Mouse (Mus musculus) hindbrain, postnatal 0 days (tissue): ENCODE data around the gene Rad18. TPM values are rescaled to one million over a fixed set of nuclear protein-coding genes. Genes with fewer than 3 reads are reported as not detected.

Source experiments
- ATAC-seq: fragments of 200-750 bp; cut with Nextera tagmentation; 2 replicates; pipeline ENCODE4 v1.8.0; 2017; ENCODE audit warnings: mild to moderate bottlenecking, moderate TSS enrichment, moderate library complexity
- DNase-seq: peaks from one replicate; pipeline ENCODE4 v3.0.0-alpha.2; 2015; ENCODE audit warnings: low spot score
- H3K27ac ChIP-seq: fragments of 300-500 bp; sonication (generic); 2 replicates; pipeline ENCODE4 v1.5.1; 2014; ENCODE audit warnings: mild to moderate bottlenecking
- H3K27me3 ChIP-seq: fragments of 300-500 bp; sonication (generic); 2 replicates; pipeline ENCODE4 v1.6.1; 2014; ENCODE audit warnings: low read length, mixed read lengths; ENCODE audit not compliant: insufficient read depth
- H3K36me3 ChIP-seq: fragments of 300-500 bp; sonication (generic); 2 replicates; pipeline ENCODE4 v1.6.1; 2014; ENCODE audit warnings: low read length, mixed read lengths; ENCODE audit not compliant: insufficient read depth
- H3K4me1 ChIP-seq: fragments of 300-500 bp; sonication (generic); 2 replicates; pipeline ENCODE4 v1.6.1; 2014; ENCODE audit warnings: antibody characterized with exemption, low read length, mixed read lengths; ENCODE audit not compliant: insufficient read depth
- H3K4me2 ChIP-seq: fragments of 300-500 bp; sonication (generic); 2 replicates; pipeline ENCODE4 v1.6.1; 2014; ENCODE audit warnings: low read depth, mild to moderate bottlenecking, low read length, moderate library complexity, mixed read lengths
- H3K4me3 ChIP-seq: fragments of 300-500 bp; sonication (generic); 2 replicates; pipeline ENCODE4 v1.5.1; 2014; ENCODE audit warnings: low read length
- H3K9ac ChIP-seq: fragments of 300-500 bp; sonication (generic); replicated peaks from 2 replicates; pipeline ENCODE4 v1.6.1; 2014; ENCODE audit warnings: mild to moderate bottlenecking, low read length, moderate library complexity, mixed read lengths
- H3K9me3 ChIP-seq: fragments of 300-500 bp; sonication (generic); 2 replicates; pipeline ENCODE4 v1.6.1; 2016; ENCODE audit warnings: low read length, mixed read lengths
- CTCF ChIP-seq: IDR thresholded peaks from 2 replicates; pipeline ENCODE4 v1.5.1; 2016; ENCODE audit warnings: antibody characterized with exemption, control low read depth, low read depth
- WGBS: fragments of 180-500 bp; shearing (Covaris S2); extraction: QIAGEN DNeasy Blood & Tissue Kit; methylation state at CpG from one replicate; pipeline ENCODE4 v1.1.7; 2014; 5-methylcytosine and 5-hydroxymethylcytosine counted together
- polyA plus RNA-seq: library from polyadenylated mRNA; unstranded; fragments of >200 nt; fragmentation: Nextera tagmentation; extraction: Ambion mirVana; gene quantifications from 2 replicates; pipeline ENCODE4 v1.2.1, GENCODE M21; 2015
- total RNA-seq: library from RNA; depleted of rRNA; stranded (reverse); fragments of >200 nt; gene quantifications from 2 replicates; pipeline ENCODE4 v1.2.3, GENCODE M21; 2014; rRNA removed

The Rad18 gene
- total and polyA plus RNA-seq, 2 experiments from 2014 or later = 8.3 to 18.2 TPM

DNA sequence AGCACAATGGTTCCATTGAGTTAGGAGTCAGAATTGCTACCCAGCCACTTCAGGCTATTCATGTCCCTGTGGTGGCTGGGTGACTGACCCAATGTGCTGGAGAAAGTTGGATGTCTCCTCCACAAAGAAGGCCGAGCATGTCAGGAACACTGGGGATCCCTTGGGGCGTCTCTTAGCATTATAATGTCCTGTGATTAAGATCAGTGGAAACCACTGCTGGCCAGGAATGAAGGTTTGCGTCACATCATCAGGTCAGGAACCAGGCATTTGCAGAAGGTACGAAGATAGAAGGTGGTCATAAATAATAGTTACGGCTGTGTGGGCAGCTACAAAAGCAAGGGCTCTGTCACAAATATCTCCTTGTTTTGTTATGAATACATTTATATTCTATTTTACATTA is 111.5 kb downstream of the Rad18 start:
- H3K4me1 ChIP-seq = no peaks in the 10 kb centered on the region
- 89% methylated on average over 5 of the region's 5 CpGs for WGBS
- ATAC-seq = no peak

DNA sequence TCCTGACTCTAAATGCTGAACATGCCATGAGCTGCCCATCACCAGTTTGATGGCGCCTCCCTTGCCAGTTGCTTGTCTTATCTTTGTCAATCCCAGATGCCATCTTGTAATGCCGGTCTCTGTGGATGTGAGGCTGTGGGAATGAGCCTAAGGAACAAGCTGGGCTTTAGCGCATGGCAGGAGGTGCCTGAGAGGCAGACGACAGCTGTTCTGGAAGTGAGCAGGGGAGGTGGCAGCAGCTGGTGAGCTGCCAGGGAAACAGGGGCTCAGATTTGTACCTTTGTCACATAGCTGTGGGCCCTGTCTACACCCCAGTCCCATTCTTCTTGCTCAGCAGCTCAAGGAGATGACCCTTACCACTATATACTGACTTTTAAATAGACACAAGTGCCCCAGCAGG is 114.5 kb downstream of the Rad18 start:
- no peaks in the 10 kb centered on the region for H3K36me3 ChIP-seq
- no peaks in the 10 kb centered on the region for H3K4me1 ChIP-seq
- WGBS = 46% methylated on average over 4 of the region's 4 CpGs
- no peak overlapping the region for H3K9ac ChIP-seq
- no peak for TF ChIP-seq CTCF
- H3K4me2 ChIP-seq = no peak overlapping the region
- H3K4me3 ChIP-seq = no peak overlapping the region
- no peak overlapping the region for H3K27ac ChIP-seq
- ATAC-seq (0 out of 2 replicates have a peak, but pooled peaks have one; percentile 35), DNase-seq (peak; percentile 27)
- H3K9me3 ChIP-seq = no peaks in the 10 kb centered on the region
- H3K27me3 ChIP-seq = no peaks in the 10 kb centered on the region

More for the DNA sequence above, 111.5 kb downstream of the Rad18 start:
- no peaks in the 10 kb centered on the region for H3K27me3 ChIP-seq
- H3K9me3 ChIP-seq = no peaks in the 10 kb centered on the region
- no peak for DNase-seq
- no peak for TF ChIP-seq CTCF
- H3K4me2 ChIP-seq = no peak overlapping the region
- H3K36me3 ChIP-seq = no peaks in the 10 kb centered on the region
- no peak overlapping the region for H3K27ac ChIP-seq
- no peak overlapping the region for H3K4me3 ChIP-seq
- H3K9ac ChIP-seq = no peak overlapping the region

DNA sequence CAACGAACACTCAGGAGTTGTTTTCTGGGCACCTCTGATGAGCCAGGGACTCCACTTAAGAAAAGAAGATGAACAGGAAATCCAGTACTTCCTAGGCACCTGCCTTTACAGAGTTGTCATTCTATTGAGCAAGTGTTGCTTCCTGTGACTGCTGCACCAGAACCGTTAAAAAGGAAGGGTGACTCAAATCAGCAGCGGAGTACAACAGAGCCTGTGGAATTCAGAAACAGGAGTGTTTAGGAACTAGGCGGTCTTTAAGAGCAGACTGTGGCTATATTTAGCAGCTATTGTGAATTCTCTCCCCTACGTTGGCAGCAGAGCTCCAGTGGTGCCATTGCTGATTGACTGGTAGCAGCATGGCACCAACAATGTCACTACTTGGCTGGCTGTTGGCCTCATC is 119.3 kb downstream of the Rad18 start:
- 67% methylated on average over 5 of the region's 5 CpGs for WGBS
- Histone ChIP-seq H3K4me2 (no peak overlapping the region), H3K27ac (no peak overlapping the region), H3K9ac (no peak overlapping the region), H3K4me1 (no peaks in the 10 kb centered on the region), H3K27me3 (no peaks in the 10 kb centered on the region), H3K9me3 (no peaks in the 10 kb centered on the region), H3K36me3 (no peaks in the 10 kb centered on the region), H3K4me3 (no peak overlapping the region)
- DNase-seq (no peak), ATAC-seq (no peak)
- no peak for TF ChIP-seq CTCF

DNA sequence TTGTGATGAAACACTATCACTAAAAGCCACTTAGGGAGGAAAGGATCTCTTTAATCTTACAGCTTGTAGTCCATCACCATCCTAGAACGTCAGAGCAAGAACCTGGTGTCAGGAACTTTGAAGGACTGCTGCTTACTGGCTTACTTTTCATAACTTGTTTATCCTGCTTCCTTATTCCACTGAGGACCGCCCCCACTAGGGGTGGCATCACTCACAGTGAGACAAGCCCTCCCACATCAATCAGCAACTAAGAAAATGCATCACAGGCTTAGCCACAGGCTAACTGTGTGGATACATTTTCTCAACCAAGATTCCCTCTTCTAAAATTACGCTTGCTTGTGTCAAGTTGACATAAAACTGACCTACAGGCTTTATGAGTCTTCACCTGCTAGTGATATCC is 121.9 kb downstream of the Rad18 start:
- no peaks in the 10 kb centered on the region for H3K4me1 ChIP-seq
- no peak for TF ChIP-seq CTCF
- no peaks in the 10 kb centered on the region for H3K27me3 ChIP-seq
- 81% methylated on average over 3 of the region's 3 CpGs for WGBS
- no peak overlapping the region for H3K9ac ChIP-seq
- no peak overlapping the region for H3K4me3 ChIP-seq
- no peak overlapping the region for H3K4me2 ChIP-seq
- H3K9me3 ChIP-seq = no peaks in the 10 kb centered on the region
- no peak for ATAC-seq
- no peak overlapping the region for H3K27ac ChIP-seq
- DNase-seq = no peak
- H3K36me3 ChIP-seq = no peaks in the 10 kb centered on the region

DNA sequence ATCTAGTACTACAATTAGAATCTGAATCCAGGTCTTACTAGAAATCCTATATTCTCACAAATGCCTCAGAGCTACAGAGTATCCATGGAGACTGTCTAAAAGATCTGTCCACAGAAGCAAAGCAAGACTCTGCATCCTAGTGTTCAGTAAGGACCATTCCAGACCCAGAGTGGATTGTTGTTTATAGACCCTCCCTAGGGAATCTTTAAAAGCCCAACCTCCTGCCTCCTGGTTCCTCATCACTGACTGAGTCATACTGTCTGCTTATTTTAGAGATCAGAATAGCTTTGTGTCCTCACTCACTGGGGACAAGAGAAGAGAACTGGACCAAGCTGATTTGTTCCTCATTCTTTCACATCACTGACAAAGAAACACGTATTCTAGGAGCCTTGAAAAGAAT is 126.1 kb downstream of the Rad18 start:
- Histone ChIP-seq H3K27ac (no peak overlapping the region), H3K9me3 (no peaks in the 10 kb centered on the region), H3K4me3 (no peak overlapping the region), H3K27me3 (no peaks in the 10 kb centered on the region), H3K4me1 (no peaks in the 10 kb centered on the region), H3K4me2 (no peak overlapping the region), H3K9ac (no peak overlapping the region), H3K36me3 (no peaks in the 10 kb centered on the region)
- no peak for ATAC-seq
- no peak for TF ChIP-seq CTCF
- no peak for DNase-seq
- WGBS = 39% methylated on average over 1 of the region's 1 CpGs

Other genes with a start within 250 kb of the Rad18 start
- gene Cav3, start 237.2 kb downstream of the Rad18 start, total RNA-seq = not detected in 2 replicates
- 0.16 TPM in 1 of 2 replicates, not detected in the other for gene Cav3, start 237.2 kb downstream of the Rad18 start, polyA plus RNA-seq
- gene Oxtr, start 206.7 kb downstream of the Rad18 start, total RNA-seq = 5.2 and 8.4 TPM in 2 replicates
- 2.2 and 2.7 TPM in 2 replicates for gene Oxtr, start 206.7 kb downstream of the Rad18 start, polyA plus RNA-seq